Mouse (Mus musculus): ENCODE measurements around the gene Spn. TPM values are rescaled to one million over a fixed set of nuclear protein-coding genes. Genes with fewer than 3 reads are reported as not detected.
A peak's percentile ranks its signal among the peaks of the same experiment; 100 is the strongest.

Spn gene
- total and polyA plus RNA-seq, 2 experiments from 2014 or later = 0.10 to 0.19 TPM

DNA sequence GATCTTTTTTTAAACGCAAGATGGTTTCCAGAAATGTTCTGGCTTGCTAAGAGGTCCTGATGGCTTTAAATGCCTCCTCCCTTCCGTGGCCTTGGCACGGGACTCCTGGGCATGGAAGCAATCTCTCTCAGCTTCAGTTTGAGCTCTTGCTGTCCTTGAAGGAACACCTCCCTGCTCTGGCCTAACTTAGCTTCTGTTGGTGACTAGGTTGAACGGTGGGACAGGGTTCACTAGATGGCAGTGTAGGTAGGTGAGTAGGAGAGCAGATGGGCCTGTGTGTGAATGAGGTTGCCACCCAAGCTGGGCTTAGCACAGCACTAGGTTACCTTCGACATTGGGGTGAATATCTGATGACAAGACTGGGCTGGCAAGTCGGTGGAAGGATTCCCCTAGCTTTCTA is 33.7 kb downstream of the Spn start:
- no peak overlapping the region for H3K9ac ChIP-seq (replicated peaks; ENCODE audit: low read depth, low read length)
- ATAC-seq (ENCODE audit: insufficient read depth, low read depth) = no peak
- no peaks in the 10 kb centered on the region for H3K9me3 ChIP-seq (replicated peaks; ENCODE audit: control insufficient read depth, low read length)
- WGBS = 62% methylated on average over 6 of the region's 6 CpGs
- no peaks in the 10 kb centered on the region for H3K27me3 ChIP-seq (ENCODE audit: control insufficient read depth, insufficient read depth, low read length)
- H3K36me3 ChIP-seq (replicated peaks; ENCODE audit: control insufficient read depth, insufficient read depth, low read length) = no peaks in the 10 kb centered on the region
- TF ChIP-seq CTCF (IDR thresholded peaks at IDR 0.05; ENCODE audit: low read depth) = 0 out of 2 replicates have a peak, but pooled peaks have one; percentile 9
- no peak for TF ChIP-seq EP300 (IDR thresholded peaks at IDR 0.05; ENCODE audit: low read depth)
- no peaks in the 10 kb centered on the region for H3K4me1 ChIP-seq (ENCODE audit: control insufficient read depth, insufficient read depth)
- H3K4me3 ChIP-seq (ENCODE audit: low read depth, low read length) = no peak overlapping the region
- no peak overlapping the region for H3K27ac ChIP-seq (ENCODE audit: low read depth)
- H3K4me2 ChIP-seq (ENCODE audit: low read depth, low read length) = no peak overlapping the region
- no peak for DNase-seq (ENCODE audit: low spot score)

- Histone ChIP-seq H3K4me1 (ENCODE audit: control insufficient read depth, insufficient read depth) (no peaks in the 10 kb centered on the region), H3K9me3 (replicated peaks; ENCODE audit: control insufficient read depth, low read length) (no peaks in the 10 kb centered on the region), H3K36me3 (replicated peaks; ENCODE audit: control insufficient read depth, insufficient read depth, low read length) (no peaks in the 10 kb centered on the region), H3K4me3 (ENCODE audit: low read depth, low read length) (no peak overlapping the region), H3K4me2 (ENCODE audit: low read depth, low read length) (no peak overlapping the region), H3K27me3 (ENCODE audit: control insufficient read depth, insufficient read depth, low read length) (no peaks in the 10 kb centered on the region), H3K9ac (replicated peaks; ENCODE audit: low read depth, low read length) (no peak overlapping the region), H3K27ac (ENCODE audit: low read depth) (no peak overlapping the region)
- ATAC-seq (ENCODE audit: insufficient read depth, low read depth) = no peak
- no peak for DNase-seq (ENCODE audit: low spot score)
- WGBS = 65% methylated on average over 6 of the region's 6 CpGs
- TF ChIP-seq EP300 (IDR thresholded peaks at IDR 0.05; ENCODE audit: low read depth) (no peak), CTCF (IDR thresholded peaks at IDR 0.05; ENCODE audit: low read depth) (no peak)
Observed at GRCm38 (mm10) chr7:127102148-127102547, 35.5 kb downstream of the Spn start.

GRCm38 (mm10) chr7:127101451-127102016 is 36.1 kb downstream of the Spn start:
- DNase-seq (ENCODE audit: low spot score) = no peak
- Histone ChIP-seq H3K9me3 (replicated peaks; ENCODE audit: control insufficient read depth, low read length) (no peaks in the 10 kb centered on the region), H3K27ac (ENCODE audit: low read depth) (no peak overlapping the region), H3K9ac (replicated peaks; ENCODE audit: low read depth, low read length) (no peak overlapping the region), H3K36me3 (replicated peaks; ENCODE audit: control insufficient read depth, insufficient read depth, low read length) (no peaks in the 10 kb centered on the region), H3K4me1 (ENCODE audit: control insufficient read depth, insufficient read depth) (no peaks in the 10 kb centered on the region), H3K4me2 (ENCODE audit: low read depth, low read length) (no peak overlapping the region), H3K27me3 (ENCODE audit: control insufficient read depth, insufficient read depth, low read length) (no peaks in the 10 kb centered on the region), H3K4me3 (ENCODE audit: low read depth, low read length) (no peak overlapping the region)
- no peak for ATAC-seq (ENCODE audit: insufficient read depth, low read depth)
- TF ChIP-seq EP300 (IDR thresholded peaks at IDR 0.05; ENCODE audit: low read depth) (no peak), CTCF (IDR thresholded peaks at IDR 0.05; ENCODE audit: low read depth) (no peak)
- WGBS = 2% methylated on average over 2 of the region's 2 CpGs

DNA sequence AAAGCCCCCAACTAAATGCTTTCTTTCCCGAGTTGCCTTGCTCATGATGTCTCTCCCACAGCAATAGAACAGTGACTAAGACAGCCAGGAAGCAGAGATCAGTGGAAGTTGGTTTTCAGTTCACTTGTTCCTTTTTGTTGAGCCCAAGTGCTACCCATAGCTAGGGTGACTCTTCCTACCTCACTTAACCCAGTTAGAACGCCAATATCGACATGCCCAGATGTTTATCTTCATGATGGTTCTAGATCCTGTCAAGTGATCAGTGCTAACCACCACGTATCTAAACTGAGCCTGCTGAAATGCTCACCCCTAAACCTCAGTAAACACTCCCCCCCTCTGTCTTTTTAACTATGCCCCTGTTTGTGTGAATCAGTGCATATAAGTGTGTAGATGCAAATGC is 38.1 kb downstream of the Spn start:
- no peaks in the 10 kb centered on the region for H3K9me3 ChIP-seq (replicated peaks; ENCODE audit: control insufficient read depth, low read length)
- H3K27me3 ChIP-seq (ENCODE audit: control insufficient read depth, insufficient read depth, low read length) = no peaks in the 10 kb centered on the region
- no peak overlapping the region for H3K4me3 ChIP-seq (ENCODE audit: low read depth, low read length)
- H3K4me1 ChIP-seq (ENCODE audit: control insufficient read depth, insufficient read depth) = no peaks in the 10 kb centered on the region
- no peak for TF ChIP-seq EP300 (IDR thresholded peaks at IDR 0.05; ENCODE audit: low read depth)
- TF ChIP-seq CTCF (IDR thresholded peaks at IDR 0.05; ENCODE audit: low read depth) = no peak
- no peak overlapping the region for H3K27ac ChIP-seq (ENCODE audit: low read depth)
- H3K9ac ChIP-seq (replicated peaks; ENCODE audit: low read depth, low read length) = no peak overlapping the region
- 69% methylated on average over 4 of the region's 4 CpGs for WGBS
- ATAC-seq (ENCODE audit: insufficient read depth, low read depth) (no peak), DNase-seq (ENCODE audit: low spot score) (no peak)
- H3K36me3 ChIP-seq (replicated peaks; ENCODE audit: control insufficient read depth, insufficient read depth, low read length) = no peaks in the 10 kb centered on the region
- no peak overlapping the region for H3K4me2 ChIP-seq (ENCODE audit: low read depth, low read length)

- DNase-seq (ENCODE audit: low spot score) (no peak), ATAC-seq (ENCODE audit: insufficient read depth, low read depth) (no peak)
- H3K27me3 ChIP-seq (ENCODE audit: control insufficient read depth, insufficient read depth, low read length) = no peaks in the 10 kb centered on the region
- H3K9ac ChIP-seq (replicated peaks; ENCODE audit: low read depth, low read length) = no peak overlapping the region
- 84% methylated on average over 4 of the region's 4 CpGs for WGBS
- H3K27ac ChIP-seq (ENCODE audit: low read depth) = no peak overlapping the region
- no peaks in the 10 kb centered on the region for H3K9me3 ChIP-seq (replicated peaks; ENCODE audit: control insufficient read depth, low read length)
- H3K4me3 ChIP-seq (ENCODE audit: low read depth, low read length) = no peak overlapping the region
- no peaks in the 10 kb centered on the region for H3K4me1 ChIP-seq (ENCODE audit: control insufficient read depth, insufficient read depth)
- TF ChIP-seq EP300 (IDR thresholded peaks at IDR 0.05; ENCODE audit: low read depth) (no peak), CTCF (IDR thresholded peaks at IDR 0.05; ENCODE audit: low read depth) (no peak)
- no peak overlapping the region for H3K4me2 ChIP-seq (ENCODE audit: low read depth, low read length)
- H3K36me3 ChIP-seq (replicated peaks; ENCODE audit: control insufficient read depth, insufficient read depth, low read length) = no peaks in the 10 kb centered on the region
Observed at GRCm38 (mm10) chr7:127098950-127099349, 38.7 kb downstream of the Spn start.

- 68% methylated on average over 5 of the region's 5 CpGs for WGBS
- TF ChIP-seq CTCF (IDR thresholded peaks at IDR 0.05; ENCODE audit: low read depth) (no peak), EP300 (IDR thresholded peaks at IDR 0.05; ENCODE audit: low read depth) (no peak)
- Histone ChIP-seq H3K36me3 (replicated peaks; ENCODE audit: control insufficient read depth, insufficient read depth, low read length) (no peaks in the 10 kb centered on the region), H3K27me3 (ENCODE audit: control insufficient read depth, insufficient read depth, low read length) (no peaks in the 10 kb centered on the region), H3K4me1 (ENCODE audit: control insufficient read depth, insufficient read depth) (no peaks in the 10 kb centered on the region), H3K27ac (ENCODE audit: low read depth) (no peak overlapping the region), H3K4me2 (ENCODE audit: low read depth, low read length) (no peak overlapping the region), H3K4me3 (ENCODE audit: low read depth, low read length) (no peak overlapping the region), H3K9ac (replicated peaks; ENCODE audit: low read depth, low read length) (no peak overlapping the region), H3K9me3 (replicated peaks; ENCODE audit: control insufficient read depth, low read length) (no peaks in the 10 kb centered on the region)
- DNase-seq (ENCODE audit: low spot score) (no peak), ATAC-seq (ENCODE audit: insufficient read depth, low read depth) (no peak)
Observed at GRCm38 (mm10) chr7:127098521-127098920, 39.1 kb downstream of the Spn start.

Measured in heart, postnatal 0 days (tissue).